ENCODE assay signal across 28 mouse cellular contexts in the genomic region with DNA sequence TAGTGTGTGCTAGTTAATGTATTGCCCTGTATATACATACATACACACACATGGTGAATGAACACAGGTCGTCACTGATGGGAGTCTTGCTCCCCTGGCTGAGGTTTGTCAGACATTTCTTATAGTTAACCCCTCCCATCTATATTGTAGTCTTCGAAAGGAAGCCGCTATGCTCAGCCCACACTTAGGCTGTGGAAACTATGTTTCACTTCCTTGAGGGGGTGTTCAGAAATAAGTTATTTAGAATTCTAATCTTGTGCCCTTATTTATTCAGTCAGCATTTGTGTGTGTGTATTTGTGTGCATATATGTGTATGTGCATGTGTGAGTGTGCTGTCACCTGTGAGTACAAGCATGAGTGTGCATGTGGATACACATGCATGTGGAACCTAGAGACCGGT. TPM values are rescaled to one million over a fixed set of nuclear protein-coding genes. Genes with fewer than 3 reads are reported as not detected.
A peak's percentile ranks its signal among the peaks of the same experiment; 100 is the strongest.
DNase-seq lines count a peak whose midpoint lies in the region; ATAC-seq and TF ChIP-seq lines count a peak whose summit lies in the region.
"Had no signal": no experiment of that assay in that cellular context is flagged by ENCODE, and none has a peak within 500 bp of the region (broad histone marks: within the 10 kb centered on the region; RNA-seq: fewer than 3 reads in every experiment).

No protein-coding gene starts in this region.

- H3K4me3 ChIP-seq in heart, adult 2 months, result no peak overlapping the region
- H3K4me3 ChIP-seq in hindbrain, embryonic 12.5 days, result no peak overlapping the region
- H3K4me3 ChIP-seq: embryonic facial prominence, embryonic 13.5 days; forebrain, embryonic 10.5 days; gastrocnemius, adult 2 months; heart, embryonic 12.5 days had no signal

- H3K4me2 ChIP-seq in hindbrain, embryonic 12.5 days (replicated peaks), result no peak overlapping the region
- H3K4me2 ChIP-seq: embryonic facial prominence, embryonic 13.5 days; heart, embryonic 12.5 days; midbrain, embryonic 11.5 days had no signal

- H3K9me3 ChIP-seq in hindbrain, embryonic 12.5 days (replicated peaks), result no peaks in the 10 kb centered on the region
- H3K9me3 ChIP-seq: embryonic facial prominence, embryonic 13.5 days; forebrain, embryonic 10.5 days; heart, embryonic 12.5 days had no signal

- TF ChIP-seq CTCF in heart, adult 2 months (IDR thresholded peaks at IDR 0.05), result no peak

- peak; percentile 63 for ATAC-seq in inflammation-experienced regulatory T-cells, adult 6 months
- ATAC-seq in hindbrain, embryonic 12.5 days (ENCODE audit: low FRiP score), result no peak
- ATAC-seq: forebrain, embryonic 16.5 days; hindbrain, postnatal 0 days; intestine, postnatal 0 days had no signal

- 63% methylated on average over 4 of the region's 4 CpGs for WGBS in heart, adult 2 months
- 88% methylated on average over 4 of the region's 4 CpGs for WGBS in hindbrain, embryonic 12.5 days

- no peaks in the 10 kb centered on the region for H3K27me3 ChIP-seq in heart, adult 2 months (ENCODE audit: control insufficient read depth, insufficient read depth, low read length)
- no peaks in the 10 kb centered on the region for H3K27me3 ChIP-seq in hindbrain, embryonic 12.5 days
- H3K27me3 ChIP-seq: embryonic facial prominence, embryonic 13.5 days; heart, embryonic 12.5 days had no signal

- no peak for DNase-seq in heart, adult 2 months
- no peak for DNase-seq in heart, adult 18-20 months
- peak; percentile 24 for DNase-seq in thymus, postnatal 14 days
- DNase-seq in thymus, postnatal 4 days, result no peak
- DNase-seq in adrenal gland, adult (ENCODE audit: inconsistent age in 2 of 2, low spot score in 1 of 2), result no peak
- DNase-seq in left cerebral cortex, postnatal 25 days (ENCODE audit: low spot score in 2 of 2), result no peak
- DNase-seq: adrenal gland, adult 2 months; adrenal gland, postnatal 36 days; cerebellum, adult 9-10 months; gastrocnemius, adult 2 months; heart, postnatal 14 days; kidney, adult 9 months; kidney, postnatal 4 days; layer of hippocampus, postnatal 36 days; liver; lung, adult 2 months; lung, postnatal 10 days; thymus, adult 2 months had no signal

- H3K27ac ChIP-seq in heart, adult 2 months, result peak overlapping the region; percentile 3; the same call in 1 of the 2 replicates
- no peak overlapping the region for H3K27ac ChIP-seq in hindbrain, embryonic 12.5 days
- H3K27ac ChIP-seq: embryonic facial prominence, embryonic 13.5 days; forebrain, embryonic 10.5 days; hindbrain, postnatal 0 days; liver, embryonic 14.5 days had no signal

- H3K9ac ChIP-seq in heart, adult 2 months (ENCODE audit: low read depth, low read length), result no peak overlapping the region
- H3K9ac ChIP-seq in hindbrain, embryonic 12.5 days, result no peak overlapping the region
- H3K9ac ChIP-seq: embryonic facial prominence, embryonic 13.5 days; heart, embryonic 12.5 days; liver, embryonic 14.5 days had no signal

- TF ChIP-seq POLR2A in heart, adult 2 months (IDR thresholded peaks at IDR 0.05; ENCODE audit: insufficient read depth, low read depth, low read length), result no peak

- H3K79me2 ChIP-seq in heart, adult 2 months (replicated peaks; ENCODE audit: control insufficient read depth, insufficient read depth, low read length), result peaks cover 2% of the 10 kb centered on the region

- TF ChIP-seq EP300 in heart, adult 2 months (IDR thresholded peaks at IDR 0.05; ENCODE audit: insufficient read depth, low read depth, low read length), result no peak

- H3K36me3 ChIP-seq in heart, adult 2 months (ENCODE audit: control insufficient read depth, insufficient read depth, low read length), result peaks cover 3% of the 10 kb centered on the region
- H3K36me3 ChIP-seq in hindbrain, embryonic 12.5 days, result no peaks in the 10 kb centered on the region
- H3K36me3 ChIP-seq: embryonic facial prominence, embryonic 13.5 days; forebrain, embryonic 10.5 days; heart, embryonic 12.5 days had no signal

- peaks cover 22% of the 10 kb centered on the region for H3K4me1 ChIP-seq in heart, adult 2 months (ENCODE audit: control insufficient read depth, insufficient read depth, low read length)
- H3K4me1 ChIP-seq in hindbrain, embryonic 12.5 days, result 0 out of 2 replicates have a peak, but pooled peaks cover 4% of the 10 kb centered on the region

- intact Hi-C loops in heart, adult 2 months (cut with DNase I), result loop anchor here (5.0 kb wide), 2 partner anchors 34 to 54 kb away; no protein-coding TSS in a partner anchor
- intact Hi-C loops in left cerebral cortex, postnatal 25 days (cut with DNase I), result no loop called here

RNA-seq across cellular contexts. Expression of gene Prkch, which starts 49.1 kb away (rescaled TPM):
- total RNA-seq in heart, adult 2 months (2021), result 10 to 100 TPM; 16.6 to 17.5 TPM
- 9.7 and 13.3 TPM in 2 replicates for polyA plus RNA-seq in heart, adult 2 months (2012; rRNA removed)
- 10 to 100 TPM; 17.2 to 18.6 TPM for total RNA-seq in heart, adult 18-20 months (2021)
- 10 to 100 TPM; 70.6 to 96.5 (median 76.2) TPM for polyA plus RNA-seq in inflammation-experienced regulatory T-cells, adult 6 months (2017; shearing (Covaris generic))
- total RNA-seq in left cerebral cortex, postnatal 25 days (2021), result 1 to 10 TPM; 3.5 to 9.3 TPM
- polyA plus RNA-seq in hindbrain, embryonic 12.5 days (2016; fragmentation: Nextera tagmentation; extraction: Ambion mirVana), result 11.0 TPM in 2 replicates
